Mouse (Mus musculus) embryonic stem cell, embryonic (primary cell): ENCODE results near the gene Gm49416.

Source experiments
- CTCF ChIA-PET, 4 experiments: fragments of 300-600 bp in 2 of 4; fragments of 350-600 bp in 2 of 4; sonication (Branson Sonifier 250); formaldehyde crosslinking; loops; one replicate each; lab custom pipeline; 2022; ENCODE audit warnings: inconsistent platforms in 2 of 4; lab: Charles Lee
- POLR2A ChIA-PET, 4 experiments: fragments of 300-600 bp in 2 of 4; fragments of 350-600 bp in 2 of 4; sonication (Branson Sonifier 250); formaldehyde crosslinking; loops; one replicate each; lab custom pipeline; 2022; ENCODE audit warnings: antibody characterized with exemption in 4 of 4, inconsistent platforms in 1 of 4; lab: Charles Lee

The Gm49416 gene

DNA sequence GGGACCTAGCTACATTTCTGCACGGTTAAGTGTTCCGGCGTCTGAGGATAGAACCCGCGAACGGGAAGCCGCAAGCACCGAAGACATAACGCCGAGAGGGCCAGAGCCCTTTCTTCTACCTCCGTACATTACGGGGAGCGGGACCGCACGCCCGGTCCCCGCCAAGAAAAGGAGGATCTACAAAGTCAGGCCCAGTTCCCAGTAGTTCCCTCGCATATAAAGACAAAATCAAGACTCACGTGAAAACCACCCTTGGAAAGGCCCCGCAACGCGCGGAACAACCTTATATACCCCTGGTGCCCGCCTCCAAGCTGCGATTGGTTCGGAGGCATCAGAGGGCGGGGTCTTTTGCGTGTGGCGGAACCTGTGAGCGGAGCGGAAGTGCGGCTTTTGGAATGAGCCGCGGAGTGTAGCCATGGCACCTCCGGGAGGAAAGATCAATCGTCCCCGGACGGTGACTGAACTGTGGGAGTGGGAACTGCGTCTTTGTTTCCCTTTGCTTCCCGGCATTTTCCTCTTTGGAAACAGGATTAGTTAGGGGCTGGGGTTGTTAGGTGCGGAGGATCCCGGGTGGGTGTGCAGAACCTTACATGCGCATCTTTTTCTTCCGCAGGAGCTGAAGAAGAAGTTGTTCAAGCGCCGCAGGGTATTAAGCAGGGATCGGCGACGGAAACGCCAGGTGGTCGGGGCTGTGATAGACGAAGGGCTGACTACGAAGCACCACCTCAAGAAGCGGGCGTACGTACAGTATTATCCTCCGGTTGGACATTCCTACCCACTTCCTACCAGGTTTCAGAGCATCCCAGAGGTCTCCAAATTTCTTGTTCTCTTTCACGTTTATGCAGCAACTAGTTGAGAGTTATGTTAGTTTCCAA lies at the start of gene Gm49416, which contains the start of gene 1810009A15Rik:
Gene Gm49416 (plus strand): TSS at position 416 of the 875 bp plus-strand sequence.
Gene 1810009A15Rik (plus strand): TSS at position 343 of the 875 bp plus-strand sequence.
- POLR2A ChIA-PET, result interaction anchor here (0.5 to 27.2 kb wide), 219 partner anchors 1 to 1624 kb away, joined by 3 to 851 read pairs (median 6); partner anchors contain the start of genes B3gat3 (in 4 of the 4), Eef1g (in 4 of the 4), Ganab (in 4 of the 4) and Gng3 (in 4 of the 4)
- CTCF ChIA-PET, result interaction anchor here in 3 of 4 experiments (0.6 to 1.2 kb wide), 6 partner anchors 9 to 194 kb away, joined by 3 to 5 read pairs (median 4); no protein-coding TSS in a partner anchor

DNA sequence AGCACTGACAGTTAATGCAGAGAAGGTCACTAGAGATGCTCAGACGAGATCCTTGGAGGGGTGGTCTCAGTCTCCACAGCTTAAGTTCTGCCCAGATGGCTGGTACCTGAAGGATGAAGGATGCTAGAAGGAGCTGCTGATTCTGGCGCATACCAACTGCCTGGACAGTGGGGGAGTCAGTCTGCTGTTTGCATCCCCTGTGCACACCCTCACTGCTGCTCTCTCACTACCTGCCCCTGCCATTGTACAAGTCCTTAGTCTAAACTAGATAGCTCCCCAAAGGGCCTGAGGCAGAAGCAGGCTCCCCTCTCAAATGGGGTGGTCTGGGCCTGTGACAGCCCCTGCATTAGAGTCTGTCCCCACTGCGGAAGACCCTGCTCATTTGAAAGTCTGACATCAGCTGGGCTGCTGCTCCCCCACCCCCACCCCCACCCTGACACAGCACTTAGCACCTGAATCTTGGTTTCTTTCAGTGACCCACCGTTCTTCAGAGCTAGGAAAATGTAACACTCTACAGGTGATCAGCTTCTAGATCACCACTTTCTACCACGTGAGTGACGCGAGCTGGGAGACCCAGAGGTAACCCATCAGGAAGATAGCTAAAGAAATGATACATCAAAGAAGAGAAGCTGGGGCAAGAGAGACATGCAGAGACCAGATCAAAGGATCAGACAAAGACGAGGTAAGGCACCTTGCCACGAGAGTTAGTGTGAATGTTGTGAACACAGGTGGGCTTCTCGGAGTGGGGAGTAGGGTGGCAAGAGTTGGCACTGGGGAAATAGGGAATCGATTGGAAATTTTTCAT lies 49.4 kb upstream of the Gm49416 start, which contains the start of gene Gng3:
Gene Gng3 (minus strand): TSS at position 92 of the 805 bp plus-strand sequence.
- CTCF ChIA-PET, result interaction anchor here in 3 of 4 experiments (0.7 to 1.7 kb wide), 12 partner anchors 11 to 272 kb away, joined by 3 to 8 read pairs (median 4); partner anchors contain the start of genes Lrrn4cl (in 1 of the 3) and Tut1 (in 1 of the 3)

DNA sequence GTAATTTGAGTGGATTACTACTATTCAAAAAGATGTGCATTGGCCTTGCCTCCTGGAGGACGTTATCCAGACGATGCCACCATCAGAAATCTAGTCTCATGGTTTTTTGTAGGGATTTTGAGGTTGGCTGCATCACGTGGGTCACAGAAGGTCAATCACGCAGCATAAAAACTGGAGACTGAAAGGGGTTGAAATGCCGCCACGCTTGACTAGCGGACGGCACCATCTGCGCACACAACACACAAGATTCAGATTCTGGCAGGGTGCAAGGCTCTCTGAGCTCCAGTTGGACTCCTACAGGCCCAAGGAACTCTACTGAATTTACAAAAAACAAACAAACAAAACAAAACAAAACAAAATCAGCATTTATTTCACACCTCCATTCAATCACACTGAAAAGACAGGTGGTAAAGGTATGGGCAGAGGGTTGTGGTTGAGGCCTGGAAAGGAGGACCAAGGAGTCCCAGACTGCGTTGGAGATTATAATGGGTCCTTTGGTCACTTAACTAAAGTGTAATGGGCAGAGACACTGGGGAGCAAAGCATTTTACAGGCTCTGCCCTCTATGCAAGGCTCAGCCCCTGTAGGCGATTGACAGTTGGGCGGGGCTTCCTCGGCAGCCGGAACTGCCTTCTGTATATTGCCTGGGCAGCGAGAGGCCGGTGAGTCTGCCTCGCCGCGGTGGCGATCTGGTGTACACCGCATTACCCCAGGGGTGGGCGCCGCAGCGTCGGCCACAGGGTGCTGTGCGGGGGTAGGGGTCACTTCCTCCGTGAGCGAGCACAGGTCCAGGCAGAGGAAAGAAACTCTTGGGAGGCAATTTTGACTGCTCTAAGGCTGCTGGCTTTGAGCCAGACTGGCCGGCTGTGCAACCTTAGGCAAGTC lies 48.6 kb upstream of the Gm49416 start:
- ChIA-PET POLR2A (interaction anchor here (0.6 to 3.6 kb wide), 88 partner anchors 9 to 1423 kb away, joined by 3 to 75 read pairs (median 8); partner anchors contain the start of genes B3gat3 (in 3 of the 4), Hnrnpul2 (in 3 of the 4), Lrrn4cl (in 3 of the 4) and Polr2g (in 3 of the 4)), CTCF (interaction anchor here in 2 of 4 experiments (1.3 to 1.7 kb wide), 4 partner anchors 10 to 121 kb away, joined by 3 to 8 read pairs (median 4); partner anchors contain the start of gene Lrrn4cl (in 1 of the 2))

More for the DNA sequence above, 49.4 kb upstream of the Gm49416 start, which contains the start of gene Gng3:
- POLR2A ChIA-PET, result interaction anchor here (0.6 to 3.6 kb wide), 145 partner anchors 9 to 1423 kb away, joined by 3 to 75 read pairs (median 5); partner anchors contain the start of genes AC129217.1 (in 4 of the 4), Eef1g (in 4 of the 4), Lrrn4cl (in 4 of the 4) and B3gat3 (in 3 of the 4)

DNA sequence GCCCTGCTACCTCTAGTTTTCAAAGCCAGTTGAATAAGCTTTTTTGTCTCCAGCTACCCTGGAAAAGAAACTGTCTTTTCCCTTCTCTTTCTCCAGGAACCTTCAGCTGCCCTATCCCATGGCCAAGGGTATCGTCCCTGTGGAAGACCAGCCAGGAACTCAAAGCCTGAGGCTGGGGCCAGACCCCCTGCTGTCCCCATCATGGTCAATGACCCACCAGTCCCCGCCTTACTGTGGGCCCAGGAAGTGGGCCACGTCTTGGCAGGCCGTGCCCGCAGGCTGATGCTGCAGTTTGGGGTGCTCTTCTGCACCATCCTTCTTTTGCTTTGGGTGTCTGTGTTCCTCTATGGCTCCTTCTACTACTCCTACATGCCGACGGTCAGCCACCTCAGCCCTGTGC lies 47.7 kb upstream of the Gm49416 start:
- ChIA-PET POLR2A (interaction anchor here in 2 of 4 experiments (0.8 to 3.6 kb wide), 6 partner anchors 8 to 150 kb away, joined by 3 to 42 read pairs (median 20); partner anchors contain the start of genes 1810009A15Rik (in 1 of the 2), Ahnak (in 1 of the 2), Gm49416 (in 1 of the 2) and Lrrn4cl (in 1 of the 2)), CTCF (no interaction called here)

DNA sequence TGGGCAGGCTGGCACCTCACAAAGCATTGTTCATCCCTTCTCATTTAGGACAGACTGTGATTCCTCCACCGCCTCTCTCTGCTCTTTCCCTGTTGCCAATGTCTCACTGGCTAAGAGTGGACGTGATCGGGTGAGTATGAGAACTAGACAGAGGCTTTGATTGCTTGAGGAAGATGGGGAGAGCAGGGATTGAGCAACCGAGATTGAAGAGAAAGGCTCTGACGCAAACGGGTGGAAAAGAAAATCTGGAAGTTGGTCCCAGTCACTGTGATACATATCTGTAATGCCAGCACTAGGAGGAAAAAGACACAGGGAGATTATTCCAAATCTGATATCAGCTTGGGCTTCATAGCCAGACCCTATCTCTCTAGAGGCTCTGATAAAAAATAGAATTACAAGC lies 45.8 kb upstream of the Gm49416 start:
- ChIA-PET POLR2A (interaction anchor here in 2 of 4 experiments (1.1 to 2.3 kb wide), 6 partner anchors 9 to 120 kb away, joined by 3 to 6 read pairs (median 4); partner anchors contain the start of genes Slc3a2 (in 1 of the 2) and Taf6l (in 1 of the 2)), CTCF (no interaction called here)

DNA sequence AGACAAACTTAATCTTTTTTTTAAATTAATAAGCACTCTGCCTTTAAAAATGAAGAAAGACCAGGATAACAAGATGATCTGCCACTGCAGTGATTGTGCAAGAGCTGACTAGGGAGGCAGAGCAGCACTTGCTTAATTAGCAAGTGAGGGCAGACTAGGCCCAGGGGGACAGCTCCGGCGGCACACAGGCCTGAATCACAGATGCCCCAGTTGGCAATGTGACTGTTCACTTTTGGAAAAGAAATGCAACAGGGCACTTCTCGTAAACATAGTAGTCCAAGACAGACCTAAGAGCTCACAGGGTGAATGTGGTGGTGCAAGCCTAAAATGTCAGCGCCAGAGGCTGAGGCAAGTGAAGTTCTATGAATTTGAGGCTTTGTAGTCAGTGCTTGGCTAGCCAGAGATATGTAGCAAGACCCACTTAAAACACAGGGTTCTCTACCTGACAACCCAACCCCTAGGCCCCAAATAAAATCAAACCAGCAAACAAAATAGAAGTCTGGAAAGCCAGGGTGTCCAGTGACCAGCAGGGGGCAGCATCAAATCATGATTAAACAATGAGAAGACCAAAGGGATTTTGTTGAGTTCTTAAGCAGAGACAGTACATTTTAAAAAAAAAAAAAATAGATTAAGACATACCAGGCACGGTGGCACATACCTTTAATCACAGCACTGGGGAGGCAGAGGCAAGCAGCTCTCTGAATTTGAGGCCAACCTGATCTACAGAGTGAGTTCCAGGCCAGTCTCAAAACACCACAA lies 44.2 kb upstream of the Gm49416 start:
- CTCF ChIA-PET, result interaction anchor here in 3 of 4 experiments (0.6 to 1.4 kb wide), 5 partner anchors 32 to 265 kb away, joined by 3 to 5 read pairs (median 4); no protein-coding TSS in a partner anchor

DNA sequence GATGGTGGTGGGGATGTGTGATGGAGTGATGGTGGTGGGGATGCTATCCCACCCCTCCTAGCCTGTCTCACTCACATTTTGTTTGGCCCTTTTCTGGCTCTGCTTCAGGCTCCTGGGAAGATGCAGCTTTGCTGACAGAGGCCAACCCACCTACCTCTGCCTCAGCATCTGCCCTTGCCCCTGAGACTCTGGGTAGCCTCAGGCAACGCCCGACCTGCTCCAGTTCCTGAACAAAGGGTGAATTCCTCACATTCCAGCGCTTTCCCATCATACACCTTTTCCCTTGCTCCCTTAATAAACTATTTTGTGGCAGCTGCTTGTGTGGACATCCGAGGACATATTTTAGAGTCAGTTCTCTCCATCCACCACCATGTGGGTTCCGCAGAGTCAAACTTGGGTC lies 40.4 kb upstream of the Gm49416 start:
- ChIA-PET POLR2A (interaction anchor here in 2 of 4 experiments (0.6 to 7.4 kb wide), 19 partner anchors 9 to 147 kb away, joined by 3 to 74 read pairs (median 3); partner anchors contain the start of genes Gng3 (in 2 of the 2), Ttc9c (in 2 of the 2), Uqcc3 (in 2 of the 2) and 1810009A15Rik (in 1 of the 2)), CTCF (interaction anchor here in 2 of 4 experiments (1.0 to 2.0 kb wide), 3 partner anchors 9 to 13 kb away, joined by 3 to 9 read pairs (median 4); no protein-coding TSS in a partner anchor)

More for the DNA sequence above, 44.2 kb upstream of the Gm49416 start:
- POLR2A ChIA-PET, result interaction anchor here in 2 of 4 experiments (0.6 to 7.4 kb wide), 18 partner anchors 9 to 140 kb away, joined by 3 to 74 read pairs (median 4); partner anchors contain the start of genes 1810009A15Rik (in 2 of the 2), Gm49416 (in 2 of the 2), Slc3a2 (in 2 of the 2) and Eef1g (in 1 of the 2)

DNA sequence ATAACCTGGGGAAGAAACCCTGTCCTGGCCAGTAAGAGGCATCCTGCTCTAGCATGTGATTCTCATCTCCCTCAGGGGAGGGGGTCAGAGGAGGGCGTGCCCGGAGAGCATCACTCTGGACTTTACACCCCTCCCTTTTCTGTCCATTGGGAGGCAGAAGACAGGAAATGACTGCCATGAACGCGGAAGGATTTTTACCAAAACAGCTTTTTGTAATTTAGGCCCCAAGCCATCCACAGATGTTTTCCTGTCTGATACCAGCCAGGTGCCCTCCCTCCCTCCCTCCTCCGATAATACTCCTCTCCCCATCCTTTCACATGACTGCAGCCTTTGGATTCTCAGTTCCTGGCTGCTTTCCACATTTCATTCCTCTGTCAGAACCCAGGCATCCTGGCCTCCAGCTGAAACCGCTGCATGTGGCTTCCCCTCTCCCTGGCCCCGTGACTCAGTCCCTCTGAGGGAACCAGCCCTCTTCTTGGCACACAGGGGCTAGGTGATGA lies 38.3 kb upstream of the Gm49416 start, which contains the start of gene Lrrn4cl:
Gene Lrrn4cl (plus strand): TSS at position 367 of the 500 bp plus-strand sequence.
- ChIA-PET POLR2A (interaction anchor here (0.6 to 7.4 kb wide), 38 partner anchors 11 to 232 kb away, joined by 3 to 74 read pairs (median 4); partner anchors contain the start of genes Gng3 (in 4 of the 4), 1810009A15Rik (in 3 of the 4), Gm49416 (in 3 of the 4) and Slc3a2 (in 2 of the 4)), CTCF (interaction anchor here in 3 of 4 experiments (0.6 to 2.0 kb wide), 4 partner anchors 8 to 232 kb away, joined by 3 to 9 read pairs (median 4); partner anchors contain the start of gene Gng3 (in 1 of the 3))

DNA sequence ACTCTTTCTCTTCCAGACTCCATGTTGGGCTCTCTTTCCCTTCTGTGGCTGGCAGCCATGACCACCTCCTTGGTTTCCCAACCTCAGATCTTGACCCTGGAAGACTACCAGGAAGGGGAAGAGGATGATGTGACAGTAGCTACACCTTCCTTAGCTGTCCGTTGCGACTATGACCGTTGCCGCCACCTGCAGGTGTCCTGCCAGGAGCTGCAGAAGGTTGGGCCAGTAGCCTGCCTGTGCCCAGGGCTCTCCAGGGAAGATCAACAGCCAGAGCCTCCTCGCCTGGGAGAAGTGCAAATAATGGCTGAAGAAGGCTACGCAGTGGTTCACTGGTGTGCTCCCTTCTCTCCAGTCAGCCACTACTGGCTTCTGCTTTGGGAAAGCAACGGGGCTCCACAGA lies 37.1 kb upstream of the Gm49416 start:
- CTCF ChIA-PET, result interaction anchor here in 2 of 4 experiments (0.8 to 2.6 kb wide), 13 partner anchors 9 to 239 kb away, joined by 3 to 8 read pairs (median 3); partner anchors contain the start of genes Gng3 (in 2 of the 2) and Eef1g (in 1 of the 2)
- POLR2A ChIA-PET, result interaction anchor here (0.6 to 4.1 kb wide), 57 partner anchors 8 to 258 kb away, joined by 3 to 39 read pairs (median 5); partner anchors contain the start of genes 1810009A15Rik (in 4 of the 4), Gm49416 (in 4 of the 4), Gng3 (in 3 of the 4) and Ubxn1 (in 3 of the 4)

DNA sequence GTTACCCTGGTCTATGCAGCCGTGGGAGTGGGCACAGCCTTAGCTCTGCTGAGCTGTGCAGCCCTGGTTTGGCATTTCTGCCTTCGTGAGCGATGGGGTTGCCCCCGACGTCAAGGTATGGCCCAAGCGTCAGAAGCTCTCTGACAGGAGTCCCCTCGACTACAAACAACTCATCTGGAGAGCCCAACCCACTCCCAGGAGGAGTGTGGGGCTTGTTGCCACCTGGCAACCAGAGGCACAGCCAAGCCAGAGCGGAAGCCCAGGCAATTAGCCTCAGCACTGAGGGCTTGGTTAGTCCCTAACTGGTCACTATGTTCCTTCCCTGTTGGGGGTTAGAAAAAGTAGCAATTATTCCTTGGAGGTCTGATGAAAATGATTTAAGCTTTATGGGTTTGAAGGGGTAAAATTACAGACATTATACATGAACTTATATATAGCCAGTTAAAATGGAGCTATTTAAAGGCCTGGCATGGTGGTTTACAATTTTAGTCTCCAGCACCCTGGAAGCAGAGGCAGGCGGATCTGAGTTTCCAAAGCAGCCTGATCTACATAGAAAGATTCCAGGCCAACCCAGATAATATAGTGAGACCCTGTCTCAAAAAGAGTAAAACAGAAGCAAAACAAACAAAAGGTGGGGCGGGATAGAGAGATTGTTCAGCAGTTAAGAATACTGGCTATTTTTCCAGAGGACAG lies 36.3 kb upstream of the Gm49416 start:
- ChIA-PET CTCF (interaction anchor here in 2 of 4 experiments (0.6 to 2.6 kb wide), 15 partner anchors 8 to 238 kb away, joined by 3 to 8 read pairs (median 4); partner anchors contain the start of genes Gng3 (in 2 of the 2), Ahnak (in 1 of the 2) and Eef1g (in 1 of the 2)), POLR2A (interaction anchor here (0.7 to 4.1 kb wide), 75 partner anchors 9 to 257 kb away, joined by 3 to 39 read pairs (median 4); partner anchors contain the start of genes 1810009A15Rik (in 4 of the 4), Gm49416 (in 4 of the 4), Gng3 (in 3 of the 4) and Ubxn1 (in 3 of the 4))

DNA sequence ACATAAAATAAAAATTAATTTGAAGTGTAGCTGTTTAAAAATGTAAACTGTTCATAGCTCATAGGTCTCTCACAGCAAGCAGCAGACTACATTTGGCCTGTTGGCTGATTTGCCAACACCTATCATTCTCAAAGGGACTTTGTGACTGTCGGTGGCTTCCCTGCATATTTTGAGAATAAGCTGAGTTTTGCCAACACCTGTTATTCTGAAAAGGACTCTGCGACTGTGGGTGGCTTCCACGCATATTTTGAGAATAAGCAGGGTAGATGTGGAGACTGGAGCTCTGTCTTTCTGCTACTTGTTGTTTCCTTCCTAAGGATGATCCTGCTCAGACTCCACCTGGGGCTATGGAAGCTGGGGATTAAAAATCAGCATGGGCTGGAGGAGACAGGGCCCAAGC lies 35.6 kb upstream of the Gm49416 start:
- ChIA-PET CTCF (interaction anchor here in 2 of 4 experiments (0.6 to 2.6 kb wide), 5 partner anchors 63 to 206 kb away, joined by 3 to 8 read pairs (median 3); partner anchors contain the start of gene Ahnak (in 1 of the 2)), POLR2A (interaction anchor here (0.7 to 4.1 kb wide), 40 partner anchors 9 to 256 kb away, joined by 3 to 39 read pairs (median 5); partner anchors contain the start of genes 1810009A15Rik (in 3 of the 4), Gm49416 (in 3 of the 4), Gng3 (in 2 of the 4) and Uqcc3 (in 2 of the 4))

DNA sequence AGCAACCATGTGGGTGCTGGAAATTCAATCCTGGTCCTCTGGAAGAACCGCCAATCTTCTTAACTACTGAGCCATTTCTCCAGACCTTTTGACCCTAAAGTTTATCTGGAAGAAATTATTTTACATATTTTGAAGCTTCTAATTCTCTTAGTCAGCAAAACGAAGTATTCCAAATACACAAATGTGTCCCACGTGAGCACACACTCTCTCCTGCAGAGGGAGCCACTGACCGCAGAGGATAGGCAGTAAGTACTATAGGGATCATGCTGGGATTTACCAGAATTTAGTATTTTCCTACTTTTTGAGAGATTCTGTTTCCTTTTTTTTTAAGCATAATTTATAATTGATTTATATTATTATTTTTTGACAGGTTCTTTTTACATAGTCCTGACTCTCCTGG lies 31.0 kb upstream of the Gm49416 start:
- POLR2A ChIA-PET, result interaction anchor here in 3 of 4 experiments (0.7 to 4.3 kb wide), 11 partner anchors 12 to 252 kb away, joined by 3 to 43 read pairs (median 5); partner anchors contain the start of genes 1810009A15Rik (in 1 of the 3), Eef1g (in 1 of the 3), Ganab (in 1 of the 3) and Gm49416 (in 1 of the 3)
- CTCF ChIA-PET, result interaction anchor here (0.6 to 2.6 kb wide), 17 partner anchors 9 to 254 kb away, joined by 3 to 14 read pairs (median 3); partner anchors contain the start of genes Ubxn1 (in 2 of the 4), Gng3 (in 1 of the 4) and Zbtb3 (in 1 of the 4)
